Mouse (Mus musculus) left cerebral cortex, adult 18-20 months (tissue): Measurements from ENCODE around the gene Ldah. TPM values are rescaled to one million over a fixed set of nuclear protein-coding genes. Genes with fewer than 3 reads are reported as not detected.

Experiments
- total RNA-seq, 2 experiments: library from RNA; stranded (reverse); gene quantifications; 2 replicates each; pipeline ENCODE4 v1.2.3; 2021

The Ldah gene
- total RNA-seq, 2 experiments from 2014 or later: 34.9 to 40.2 TPM

Other genes with a start within 250 kb of the Ldah start
- not detected for gene Apob, start 230.5 kb upstream of the Ldah start, total RNA-seq
- gene Gdf7, start 93.8 kb downstream of the Ldah start, total RNA-seq: under 1 TPM; 0.47 to 0.93 TPM
- gene Hs1bp3, start 105.3 kb downstream of the Ldah start, total RNA-seq: 10 to 100 TPM; 10.9 to 14.6 TPM